Mouse (Mus musculus): ENCODE data around the gene Scml4. TPM values are rescaled to one million over a fixed set of nuclear protein-coding genes. Genes with fewer than 3 reads are reported as not detected.

The Scml4 gene
- total RNA-seq, 2 experiments from 2014 or later: 3.7 to 5.6 TPM

DNA sequence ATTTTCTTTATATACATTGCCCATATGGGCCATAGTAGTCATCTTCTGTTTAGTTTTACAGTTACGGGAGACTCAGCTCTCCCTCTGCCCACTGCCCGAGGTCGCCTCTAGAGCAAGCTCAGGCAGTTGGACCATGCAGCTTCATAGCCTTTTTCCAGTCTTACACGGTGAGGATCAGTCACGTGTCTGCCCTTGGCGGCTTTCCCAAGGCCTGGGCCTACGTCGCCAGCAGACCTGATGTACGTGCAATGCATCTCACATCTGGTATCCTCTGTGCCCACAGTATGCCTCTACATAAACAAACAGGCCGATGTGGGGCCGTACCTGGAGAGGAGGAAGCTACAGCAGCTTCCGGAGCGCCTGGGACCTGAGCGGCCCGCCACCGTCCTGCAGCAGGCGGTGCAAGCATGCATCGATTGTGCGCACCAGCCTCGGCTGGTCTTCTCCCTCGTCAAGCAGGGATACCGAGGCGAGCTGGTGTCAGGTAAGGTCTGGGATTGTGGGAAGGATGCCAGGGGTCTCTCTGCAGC lies 70.0 kb downstream of the Scml4 start:
- no peak for DNase-seq (ENCODE audit: low spot score in 2 of 2)
- no peak overlapping the region for H3K27ac ChIP-seq
- TF ChIP-seq CTCF (conservative IDR thresholded peaks at IDR 0.05): no peak
- H3K4me3 ChIP-seq: no peak overlapping the region

DNA sequence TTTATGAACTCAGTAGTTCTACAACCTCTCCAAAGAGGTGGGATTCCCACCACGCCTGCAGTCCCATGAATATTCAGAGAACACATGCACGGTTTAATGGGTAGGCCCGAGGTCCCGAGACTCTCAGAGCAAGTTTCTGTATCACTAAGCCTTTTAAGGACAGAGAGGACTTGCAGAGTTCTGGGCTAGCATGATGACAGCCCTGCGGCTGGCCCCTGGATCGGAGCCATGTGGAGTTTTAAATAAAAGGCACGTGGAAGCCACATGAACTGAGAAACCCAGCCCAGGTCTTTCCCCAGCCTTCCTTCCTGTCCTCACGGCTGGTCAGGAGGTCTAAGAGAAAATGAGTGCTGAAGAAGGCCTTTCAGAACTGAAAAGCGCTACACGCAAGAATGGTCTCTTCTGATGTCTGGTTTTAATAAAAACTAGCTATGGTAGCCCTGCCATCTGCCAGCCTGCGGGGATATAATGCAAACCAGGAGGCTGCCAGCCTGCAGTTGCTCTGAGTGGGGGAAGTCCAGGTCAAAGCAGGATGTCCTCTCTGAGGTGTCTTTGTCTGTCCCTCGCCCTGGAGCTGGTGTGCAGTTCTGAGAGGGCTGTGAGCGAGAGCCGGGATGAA lies 72.8 kb downstream of the Scml4 start:
- no peak overlapping the region for H3K27ac ChIP-seq
- no peak overlapping the region for H3K4me3 ChIP-seq
- DNase-seq (ENCODE audit: low spot score in 2 of 2): no peak
- no peak for TF ChIP-seq CTCF (conservative IDR thresholded peaks at IDR 0.05)

DNA sequence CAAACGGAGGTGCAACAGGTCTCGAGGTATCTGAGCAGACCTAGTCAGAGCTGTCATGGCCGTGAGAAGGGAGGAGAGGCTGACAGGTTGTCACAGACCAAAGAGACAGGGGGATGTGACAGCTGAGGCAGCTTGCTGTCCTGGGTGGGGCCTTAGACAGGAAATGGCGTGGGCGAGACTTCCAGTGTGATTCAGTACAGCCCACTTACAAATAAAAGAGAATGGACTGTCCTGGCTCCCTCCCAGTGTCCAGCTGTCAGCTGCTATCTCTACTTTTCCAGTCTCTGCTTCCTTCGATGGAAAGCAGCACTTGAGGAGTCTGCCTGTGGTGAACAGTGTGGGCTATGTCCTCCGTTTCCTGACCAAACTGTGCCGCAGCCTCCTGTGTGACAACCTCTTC lies 74.5 kb downstream of the Scml4 start:
- DNase-seq (ENCODE audit: low spot score in 2 of 2): no peak
- peak overlapping the region; percentile 46; the same call in 1 of the 2 replicates for H3K27ac ChIP-seq
- H3K4me3 ChIP-seq: no peak overlapping the region
- TF ChIP-seq CTCF (conservative IDR thresholded peaks at IDR 0.05): no peak

DNA sequence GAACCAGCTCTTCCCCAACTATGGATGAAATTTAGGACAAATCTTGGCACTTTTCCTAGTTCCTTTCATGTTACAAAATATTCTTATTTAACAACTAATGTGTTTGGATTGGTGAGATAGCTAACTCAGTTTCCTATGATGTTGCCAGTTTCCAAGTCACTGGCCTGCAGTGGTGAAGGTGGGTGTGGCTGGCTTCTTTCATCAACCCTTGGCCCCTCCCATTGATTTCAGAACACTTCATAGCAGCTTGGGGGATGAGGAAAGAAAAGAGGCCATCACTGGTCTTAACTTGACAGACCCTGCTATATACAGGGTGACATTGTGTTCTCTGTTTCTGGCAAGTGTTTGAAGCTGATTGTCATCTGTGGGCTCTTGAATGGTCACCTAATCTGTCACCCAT lies 76.0 kb downstream of the Scml4 start:
- H3K27ac ChIP-seq: no peak overlapping the region
- no peak for TF ChIP-seq CTCF (conservative IDR thresholded peaks at IDR 0.05)
- no peak for DNase-seq (ENCODE audit: low spot score in 2 of 2)
- H3K4me3 ChIP-seq: no peak overlapping the region

DNA sequence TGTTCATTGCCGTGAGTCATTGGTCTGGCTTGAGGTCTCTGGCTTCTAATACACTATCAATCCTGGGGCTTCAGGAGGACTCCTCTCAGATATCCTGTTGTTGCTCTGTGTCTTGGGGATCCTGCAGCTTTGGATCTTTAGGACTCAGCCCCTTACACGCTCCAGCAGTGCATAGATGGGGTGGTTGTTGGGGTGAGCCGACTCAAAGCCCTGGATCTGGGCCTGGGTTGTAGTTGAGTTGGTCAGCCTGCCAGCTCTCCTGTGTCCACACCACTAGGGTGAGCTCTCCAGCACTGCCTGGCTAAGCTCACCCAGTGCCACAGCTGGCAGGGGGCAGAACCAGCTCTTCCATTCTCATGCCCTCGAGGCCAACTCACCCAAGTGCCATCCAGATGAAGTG lies 78.2 kb downstream of the Scml4 start:
- DNase-seq (ENCODE audit: low spot score in 2 of 2): no peak
- Histone ChIP-seq H3K27ac (no peak overlapping the region), H3K4me3 (no peak overlapping the region)
- no peak for TF ChIP-seq CTCF (conservative IDR thresholded peaks at IDR 0.05)

DNA sequence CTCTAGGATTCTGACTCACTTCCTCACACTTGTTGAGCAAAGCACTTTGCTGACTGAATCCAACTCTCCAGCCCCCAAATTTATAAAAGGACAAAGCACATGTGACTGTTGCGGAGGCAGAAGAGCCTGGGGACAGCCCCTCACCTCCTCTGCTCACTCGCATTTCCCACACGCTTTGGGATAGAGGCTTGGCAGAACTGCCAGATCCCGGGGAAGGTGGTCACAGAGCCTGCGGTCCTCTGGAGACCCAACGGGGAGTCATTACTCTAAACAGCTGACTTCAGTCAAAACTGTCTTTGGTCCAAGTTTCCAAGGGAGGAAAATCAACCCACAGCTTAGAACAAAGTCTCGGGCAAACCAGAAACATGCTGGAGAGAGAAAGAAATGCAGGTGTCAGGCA lies 79.5 kb downstream of the Scml4 start:
- Histone ChIP-seq H3K4me3 (no peak overlapping the region), H3K27ac (0 out of 2 replicates have a peak overlapping the region, but pooled peaks have one; percentile 29)
- TF ChIP-seq CTCF (conservative IDR thresholded peaks at IDR 0.05): no peak
- no peak for DNase-seq (ENCODE audit: low spot score in 2 of 2)

DNA sequence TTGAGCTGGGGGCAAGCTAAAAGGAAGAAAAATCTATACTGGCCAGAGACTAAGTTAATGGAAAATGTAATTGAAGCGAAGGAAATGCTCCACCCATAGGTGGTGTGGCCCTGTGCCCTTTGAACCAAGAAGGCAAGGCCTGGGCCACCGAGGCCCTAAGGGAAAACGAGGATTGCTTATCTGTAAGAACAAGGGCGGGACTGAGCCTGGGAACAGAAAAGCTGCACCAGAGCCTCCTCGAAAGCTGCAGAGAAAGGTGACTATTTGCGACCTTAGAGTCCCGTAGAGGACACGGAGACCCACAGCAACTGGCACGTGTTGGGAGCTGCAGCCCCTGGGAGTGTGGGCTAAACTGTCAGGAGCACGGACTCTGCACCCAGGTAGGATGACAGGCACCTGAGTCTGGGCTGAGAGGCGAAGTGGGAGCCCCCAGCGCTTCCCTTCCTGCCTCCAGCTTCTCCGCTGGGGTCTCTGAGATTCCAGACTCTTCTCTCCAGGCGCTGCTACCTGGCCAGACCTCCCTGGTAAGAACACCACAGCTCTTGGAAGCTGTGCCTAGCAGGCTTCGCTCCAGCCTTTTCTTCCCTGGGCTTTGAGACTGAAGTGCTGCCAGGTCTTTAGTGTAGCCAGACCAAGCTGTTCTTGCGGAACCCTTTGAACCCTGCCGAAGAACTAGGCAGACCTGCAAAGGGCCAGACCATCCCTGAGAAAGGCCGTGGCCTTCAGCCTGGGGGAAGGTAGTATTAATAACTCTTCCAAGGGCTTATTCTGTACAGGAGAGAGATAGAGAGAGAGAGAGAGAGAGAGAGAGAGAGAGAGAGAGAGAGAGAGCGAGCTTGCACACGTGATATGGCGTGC lies 80.3 kb downstream of the Scml4 start:
- H3K27ac ChIP-seq: 0 out of 2 replicates have a peak overlapping the region, but pooled peaks have one; percentile 29
- DNase-seq (ENCODE audit: low spot score in 2 of 2): no peak
- no peak overlapping the region for H3K4me3 ChIP-seq
- TF ChIP-seq CTCF (conservative IDR thresholded peaks at IDR 0.05): no peak

DNA sequence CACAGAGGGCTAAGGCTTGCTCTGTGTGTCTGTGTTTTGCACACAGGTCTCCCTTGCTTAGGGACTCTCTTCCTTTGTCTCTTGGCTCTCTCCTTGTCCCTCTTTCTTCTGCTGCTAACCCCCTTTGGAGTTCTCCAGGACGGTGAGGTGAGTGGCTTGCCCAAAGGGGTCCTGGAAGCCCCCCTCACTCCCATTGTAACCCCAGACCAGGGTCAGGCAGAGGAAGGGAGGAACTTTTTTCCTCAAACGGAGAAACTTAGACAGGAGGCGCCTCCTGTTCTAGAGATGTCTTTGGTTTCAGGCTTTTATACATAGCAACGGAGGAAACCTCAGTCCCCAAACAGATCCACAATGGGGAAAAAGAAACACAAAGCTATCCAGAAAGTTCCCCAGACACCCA lies 81.1 kb downstream of the Scml4 start:
- no peak for DNase-seq (ENCODE audit: low spot score in 2 of 2)
- no peak for TF ChIP-seq CTCF (conservative IDR thresholded peaks at IDR 0.05)
- H3K4me3 ChIP-seq: no peak overlapping the region; the same call in 1 of the 2 replicates
- H3K27ac ChIP-seq: no peak overlapping the region

DNA sequence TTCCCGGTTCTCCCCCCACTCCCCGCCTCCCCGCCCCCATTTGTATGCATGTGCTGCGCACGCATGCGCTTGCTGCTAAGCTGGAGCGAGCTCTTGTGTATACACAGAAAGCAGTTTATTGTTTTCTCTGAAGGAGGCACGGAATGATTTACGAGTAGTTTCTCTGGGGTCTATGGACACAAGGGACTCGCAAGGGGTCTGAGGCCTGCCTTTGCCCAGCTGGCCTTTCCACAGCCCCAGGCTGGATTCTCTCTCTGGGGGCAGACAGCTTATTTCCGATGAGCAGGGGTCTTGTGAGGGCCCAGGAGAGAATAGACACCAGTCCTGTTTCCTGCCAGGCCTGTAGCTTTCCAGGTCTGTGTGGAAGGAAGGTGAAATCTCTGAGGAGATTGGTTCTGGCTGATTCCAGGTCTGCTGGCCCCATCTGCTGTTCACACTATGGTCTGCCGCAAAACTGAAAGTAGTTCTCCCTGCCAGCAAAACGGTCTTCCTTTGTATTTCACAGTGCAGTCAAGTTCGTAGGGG lies 81.6 kb downstream of the Scml4 start:
- peak overlapping the region; percentile 12 for H3K4me3 ChIP-seq
- TF ChIP-seq CTCF (conservative IDR thresholded peaks at IDR 0.05): peak; percentile 71
- peak overlapping the region; percentile 79 for H3K27ac ChIP-seq
- DNase-seq (ENCODE audit: low spot score in 2 of 2): peak; percentile 59 to 60

DNA sequence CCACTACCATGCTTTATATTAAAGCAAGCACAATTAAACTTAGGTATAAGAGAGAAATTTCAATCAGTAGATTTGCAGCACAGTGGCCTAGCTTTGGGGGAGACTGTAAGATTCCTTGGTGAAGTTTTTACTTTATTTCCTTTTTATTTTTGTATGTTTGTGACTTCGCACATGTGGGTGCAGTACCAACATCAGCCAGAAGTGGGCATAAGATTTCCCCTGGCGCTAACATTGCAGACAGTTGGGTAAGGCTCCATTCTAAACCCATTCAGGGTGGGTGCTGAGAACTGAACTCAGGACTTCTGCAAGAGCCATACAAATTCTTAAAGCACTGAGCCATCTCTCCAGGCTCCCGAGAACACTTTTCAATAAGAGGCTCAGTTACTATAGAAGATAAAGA lies 82.1 kb downstream of the Scml4 start:
- peak; percentile 73 for TF ChIP-seq CTCF (conservative IDR thresholded peaks at IDR 0.05)
- DNase-seq (ENCODE audit: low spot score in 2 of 2): no peak
- Histone ChIP-seq H3K27ac (no peak overlapping the region), H3K4me3 (no peak overlapping the region)

DNA sequence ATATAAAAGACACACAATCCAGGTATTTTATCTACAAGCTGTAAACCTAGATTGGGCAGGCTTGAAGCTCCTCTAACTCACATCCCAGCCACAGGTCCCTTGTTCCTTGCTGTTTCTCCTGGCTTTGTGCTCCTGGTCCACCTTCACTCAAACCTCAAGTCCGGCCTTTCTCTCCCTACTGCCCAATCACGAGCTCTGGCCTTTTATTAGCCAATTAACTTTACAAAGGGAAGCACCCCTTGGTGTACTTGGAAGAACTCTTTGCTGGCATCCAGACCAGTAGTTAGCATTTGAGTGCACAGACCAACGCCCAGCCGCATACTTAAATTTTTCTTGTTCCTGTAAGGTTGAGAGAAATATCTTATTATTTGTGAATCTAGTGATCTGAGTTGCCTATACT lies 85.1 kb downstream of the Scml4 start:
- TF ChIP-seq CTCF (conservative IDR thresholded peaks at IDR 0.05): no peak
- no peak overlapping the region for H3K27ac ChIP-seq
- no peak for DNase-seq (ENCODE audit: low spot score in 2 of 2)
- H3K4me3 ChIP-seq: no peak overlapping the region

DNA sequence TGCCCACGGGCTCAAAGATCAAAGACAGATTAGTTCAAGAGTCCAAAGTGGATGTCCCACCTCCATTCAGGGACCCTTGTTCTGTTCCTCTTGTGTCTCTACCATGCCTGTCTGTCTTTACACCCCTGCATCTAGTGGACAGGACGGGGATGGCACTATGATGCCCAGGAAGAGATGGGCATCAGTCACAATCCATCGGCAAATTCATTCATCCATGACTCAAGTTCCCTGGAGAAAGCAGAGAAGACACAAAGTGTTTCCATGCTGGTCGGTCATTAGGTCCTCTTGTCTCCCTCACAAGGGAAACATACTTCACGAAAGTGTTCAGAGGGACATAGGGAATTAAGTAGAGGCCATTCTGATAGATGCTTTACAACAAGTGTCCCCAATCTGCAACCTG lies 87.2 kb downstream of the Scml4 start:
- TF ChIP-seq CTCF (conservative IDR thresholded peaks at IDR 0.05): no peak
- no peak for DNase-seq (ENCODE audit: low spot score in 2 of 2)
- H3K4me3 ChIP-seq: no peak overlapping the region
- H3K27ac ChIP-seq: no peak overlapping the region

DNA sequence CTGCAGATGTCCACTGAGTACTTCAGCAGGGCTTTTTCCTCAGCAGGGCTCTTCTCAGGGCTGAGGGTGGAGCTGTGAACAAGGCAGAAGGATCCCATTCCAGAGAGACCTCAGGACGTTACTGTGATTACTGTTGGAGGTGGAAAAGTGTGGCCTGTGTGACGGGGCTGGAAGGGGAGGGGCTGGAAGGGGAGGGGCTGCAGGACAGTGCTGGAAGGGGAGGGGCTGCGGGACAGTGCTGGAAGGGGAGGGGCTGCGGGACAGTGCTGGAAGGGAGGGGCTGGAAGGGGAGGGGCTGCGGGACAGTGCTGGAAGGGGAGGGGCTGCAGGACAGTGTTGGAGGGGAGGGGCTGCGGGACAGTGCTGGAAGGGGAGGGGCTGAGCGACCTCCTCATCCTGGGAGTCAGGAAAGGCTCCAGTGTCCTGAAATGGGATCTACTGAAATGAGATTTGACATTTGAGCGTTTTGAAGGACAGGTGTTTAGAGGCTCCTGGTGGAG lies 90.1 kb downstream of the Scml4 start:
- Histone ChIP-seq H3K4me3 (no peak overlapping the region), H3K27ac (no peak overlapping the region)
- DNase-seq (ENCODE audit: low spot score in 2 of 2): no peak
- TF ChIP-seq CTCF (conservative IDR thresholded peaks at IDR 0.05): no peak

All from layer of hippocampus, adult 2 months (tissue).